ENCODE assay signal across 7 mouse cellular contexts in the genomic region with DNA sequence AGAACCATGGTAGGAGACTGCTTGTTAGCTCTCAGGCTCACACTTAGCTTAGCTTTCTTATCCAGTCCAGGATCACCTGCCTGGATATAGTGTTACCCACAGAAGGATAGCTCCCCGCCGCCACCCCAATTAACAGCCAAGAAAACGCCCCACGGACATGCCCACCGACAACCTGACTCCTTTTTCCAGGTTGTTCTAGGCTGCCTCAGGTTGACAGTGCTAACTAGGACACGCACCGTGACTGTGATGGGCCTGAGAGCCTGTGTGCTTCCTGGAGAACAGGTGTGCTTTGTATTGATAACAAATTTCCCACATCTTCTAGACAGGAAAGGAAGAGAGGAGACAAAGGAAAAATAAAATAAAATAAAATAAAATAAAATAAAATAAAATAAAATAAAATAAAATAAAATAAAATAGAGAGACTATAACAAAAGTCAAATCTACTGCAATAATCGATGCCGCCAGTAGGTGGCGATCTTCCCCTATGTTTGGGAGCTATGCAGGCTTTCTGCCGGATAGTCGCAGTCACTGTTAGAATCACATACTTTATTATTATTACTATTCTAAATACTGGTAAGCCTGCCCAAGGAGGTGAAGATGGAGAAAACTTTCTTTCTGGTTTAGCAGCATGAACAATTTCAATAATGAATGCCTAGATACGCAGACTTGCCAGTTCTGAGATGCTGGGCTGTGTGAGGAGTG.
DNase-seq lines count a peak whose midpoint lies in the region; ATAC-seq and TF ChIP-seq lines count a peak whose summit lies in the region.

No protein-coding gene starts in this region.

- no peak overlapping the region for H3K4me2 ChIP-seq in forebrain, embryonic 15.5 days (replicated peaks)
- H3K4me2 ChIP-seq in midbrain, embryonic 13.5 days (replicated peaks): no peak overlapping the region
- no peak overlapping the region for H3K4me2 ChIP-seq in stomach, postnatal 0 days (replicated peaks; ENCODE audit: low read depth)

- no peaks in the 10 kb centered on the region for H3K27me3 ChIP-seq in thymus, adult 2 months (ENCODE audit: control insufficient read depth, insufficient read depth, low read length)
- H3K27me3 ChIP-seq in forebrain, embryonic 15.5 days: no peaks in the 10 kb centered on the region
- H3K27me3 ChIP-seq in midbrain, embryonic 13.5 days: no peaks in the 10 kb centered on the region
- no peaks in the 10 kb centered on the region for H3K27me3 ChIP-seq in stomach, postnatal 0 days (ENCODE audit: control insufficient read depth, insufficient read depth, low read length)

- no peak for TF ChIP-seq POLR2A in thymus, adult 2 months (IDR thresholded peaks at IDR 0.05; ENCODE audit: control insufficient read depth, extremely low read depth, insufficient read depth, low read length, poor library complexity)

- peak; percentile 66; the same call in 1 of the 2 replicates for ATAC-seq in forebrain, embryonic 15.5 days (replicated peaks)
- peak; percentile 67 for ATAC-seq in midbrain, embryonic 13.5 days
- peak; percentile 46; the same call in 1 of the 2 replicates for ATAC-seq in stomach, postnatal 0 days (ENCODE audit: low FRiP score, low TSS enrichment)

- no peaks in the 10 kb centered on the region for H3K9me3 ChIP-seq in forebrain, embryonic 15.5 days
- H3K9me3 ChIP-seq in midbrain, embryonic 13.5 days: no peaks in the 10 kb centered on the region
- H3K9me3 ChIP-seq in stomach, postnatal 0 days (ENCODE audit: control insufficient read depth, low read length): no peaks in the 10 kb centered on the region

- no peak overlapping the region for H3K27ac ChIP-seq in thymus, adult 2 months (ENCODE audit: control insufficient read depth, insufficient read depth, low read length)
- H3K27ac ChIP-seq in forebrain, embryonic 15.5 days (replicated peaks): no peak overlapping the region
- no peak overlapping the region for H3K27ac ChIP-seq in midbrain, embryonic 13.5 days
- no peak overlapping the region for H3K27ac ChIP-seq in stomach, postnatal 0 days (replicated peaks)

- TF ChIP-seq EP300 in stomach, postnatal 0 days (optimal IDR thresholded peaks at IDR 0.05): no peak

- H3K4me3 ChIP-seq in thymus, adult 2 months (ENCODE audit: control insufficient read depth, insufficient read depth, low read length): no peak overlapping the region
- H3K4me3 ChIP-seq in forebrain, embryonic 15.5 days: no peak overlapping the region
- no peak overlapping the region for H3K4me3 ChIP-seq in midbrain, embryonic 13.5 days (replicated peaks)
- H3K4me3 ChIP-seq in stomach, postnatal 0 days (ENCODE audit: low read depth, low read length): no peak overlapping the region

- H3K36me3 ChIP-seq in thymus, adult 2 months (ENCODE audit: control insufficient read depth, insufficient read depth, low read length): no peaks in the 10 kb centered on the region
- no peaks in the 10 kb centered on the region for H3K36me3 ChIP-seq in forebrain, embryonic 15.5 days
- no peaks in the 10 kb centered on the region for H3K36me3 ChIP-seq in midbrain, embryonic 13.5 days
- no peaks in the 10 kb centered on the region for H3K36me3 ChIP-seq in stomach, postnatal 0 days (ENCODE audit: control insufficient read depth, insufficient read depth, low read length)

- no peaks in the 10 kb centered on the region for H3K4me1 ChIP-seq in thymus, adult 2 months (replicated peaks; ENCODE audit: control insufficient read depth, insufficient read depth, low read length)
- no peaks in the 10 kb centered on the region for H3K4me1 ChIP-seq in forebrain, embryonic 15.5 days
- H3K4me1 ChIP-seq in midbrain, embryonic 13.5 days (replicated peaks): no peaks in the 10 kb centered on the region
- H3K4me1 ChIP-seq in stomach, postnatal 0 days (replicated peaks; ENCODE audit: control insufficient read depth, insufficient read depth): no peaks in the 10 kb centered on the region

- WGBS in thymus, adult 2 months: 49% methylated on average over 13 of the region's 13 CpGs
- WGBS in forebrain, embryonic 15.5 days: 40% methylated on average over 13 of the region's 13 CpGs
- 42% methylated on average over 13 of the region's 13 CpGs for WGBS in midbrain, embryonic 13.5 days
- WGBS in stomach, postnatal 0 days: 38% methylated on average over 13 of the region's 13 CpGs

- DNase-seq in thymus, adult 2 months: peak; percentile 13
- no peak for DNase-seq in thymus, adult 18-20 months
- DNase-seq in c-Kit-positive CD71-positive TER-119-negative erythroid progenitor cells, embryonic 14.5 days (ENCODE audit: low read depth): peak; percentile 2
- DNase-seq in layer of hippocampus, postnatal 14 days (ENCODE audit: low spot score in 2 of 2): peak; percentile 55 to 65
- peak; percentile 64 for DNase-seq in stomach, postnatal 0 days (ENCODE audit: low spot score)

- TF ChIP-seq CTCF in thymus, adult 2 months (IDR thresholded peaks at IDR 0.05; ENCODE audit: borderline replicate concordance, control insufficient read depth, extremely low read depth, insufficient read depth, low read length, poor library complexity): no peak
- TF ChIP-seq CTCF in stomach, postnatal 0 days (IDR thresholded peaks at IDR 0.05; ENCODE audit: low read depth): peak; percentile 79

- no peak overlapping the region for H3K9ac ChIP-seq in forebrain, embryonic 15.5 days (replicated peaks)
- H3K9ac ChIP-seq in midbrain, embryonic 13.5 days (replicated peaks): no peak overlapping the region
- H3K9ac ChIP-seq in stomach, postnatal 0 days (ENCODE audit: low read length): no peak overlapping the region

Comparison
In these comparisons a context has a peak if more than half of its experiments do, and no peak if none do; other contexts are left out.
1. DNase-seq: peak in thymus, adult 2 months (single experiment), c-Kit-positive CD71-positive TER-119-negative erythroid progenitor cells, embryonic 14.5 days (single experiment), layer of hippocampus, postnatal 14 days (2 of 2) and stomach, postnatal 0 days (single experiment); none in thymus, adult 18-20 months (0 of 2).
2. Peak in every context shown above with its lines, with median percentiles within 50 percentile points of each other: ATAC-seq.